Mouse (Mus musculus): ENCODE data around the gene Irf4.

Gene Irf4

DNA sequence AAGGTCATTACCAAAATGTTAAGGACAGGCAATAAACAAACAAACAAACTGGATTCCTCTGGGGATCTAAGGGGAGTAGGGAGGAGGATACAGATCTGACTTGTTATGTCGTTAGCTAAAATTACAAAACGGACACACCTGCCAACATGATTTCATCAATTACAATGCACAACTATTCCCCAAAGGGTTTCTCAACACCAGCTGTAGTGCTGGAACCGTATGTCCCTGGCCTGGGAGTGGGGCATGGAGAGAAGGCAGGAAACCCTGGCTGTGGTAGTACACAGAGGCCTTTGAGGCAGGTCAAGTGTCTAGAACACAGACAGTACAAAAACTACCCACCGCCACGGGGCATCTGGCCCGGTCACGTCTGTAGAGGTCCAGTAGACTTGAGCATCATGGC, 60.2 kb downstream of the Irf4 start:
- no peak for DNase-seq

DNA sequence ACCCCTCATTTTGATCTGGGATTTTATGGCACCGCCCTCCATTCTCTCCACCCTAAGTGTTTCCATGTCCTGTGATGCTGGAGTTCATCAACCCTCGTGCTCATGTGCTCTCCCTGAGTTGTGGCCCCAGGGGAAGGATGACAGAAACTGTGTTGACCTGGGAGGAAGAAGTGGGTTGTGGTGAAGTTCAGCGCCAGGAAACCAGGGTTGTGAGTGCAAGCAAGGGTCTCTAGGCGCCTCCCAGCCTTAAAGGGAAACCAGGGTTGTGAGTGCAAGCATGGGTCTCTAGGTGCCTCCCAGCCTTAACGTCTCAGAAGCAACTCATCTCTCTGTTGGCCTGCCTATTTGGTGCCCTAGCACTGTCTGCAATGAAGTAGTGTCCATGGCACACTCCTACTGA, 64.4 kb downstream of the Irf4 start:
- no peak for DNase-seq

DNA sequence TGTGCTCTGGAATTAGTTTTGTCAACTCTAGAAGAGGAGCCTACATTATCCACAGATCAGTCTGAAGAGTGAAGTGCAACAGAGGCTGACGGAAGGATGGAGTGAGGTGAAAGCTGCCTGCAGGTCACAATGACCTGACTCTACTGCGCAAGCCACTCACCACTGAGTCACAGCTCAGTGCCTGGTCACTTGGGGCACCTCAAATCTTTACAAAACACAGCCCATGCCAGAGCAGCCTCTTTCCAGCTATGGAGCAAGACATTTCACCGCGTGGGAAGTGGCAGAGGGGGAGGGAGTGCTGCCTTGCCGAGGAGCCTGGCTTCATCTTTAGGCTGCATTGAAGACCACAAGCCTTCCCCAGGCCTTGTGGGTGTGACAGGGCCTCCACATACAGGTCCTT, 65.2 kb downstream of the Irf4 start:
- no peak for DNase-seq

All from right cerebral cortex, adult 18-20 months (tissue).